In genomic region chr13:101915948-101916594, GRCm38 (mm10) we compare ENCODE assay signal across 13 mouse cellular contexts.
DNase-seq lines count a peak whose midpoint lies in the region; ATAC-seq and TF ChIP-seq lines count a peak whose summit lies in the region.
"Had no signal": no experiment of that assay in that cellular context is flagged by ENCODE, and none has a peak within 500 bp of the region (broad histone marks: within the 10 kb centered on the region; RNA-seq: fewer than 3 reads in every experiment).

No protein-coding gene starts in this region.

- no peak for TF ChIP-seq CTCF in lung, embryonic 14.5 days (IDR thresholded peaks at IDR 0.05; ENCODE audit: low read depth)
- no peak for TF ChIP-seq CTCF in intestine, postnatal 0 days (IDR thresholded peaks at IDR 0.05; ENCODE audit: low read depth)
- TF ChIP-seq CTCF in stomach, postnatal 0 days (IDR thresholded peaks at IDR 0.05; ENCODE audit: low read depth), result no peak

- H3K27ac ChIP-seq in lung, embryonic 14.5 days (ENCODE audit: low read depth), result peak overlapping the region; percentile 64; the same call in 1 of the 2 replicates
- no peak overlapping the region for H3K27ac ChIP-seq in intestine, postnatal 0 days (ENCODE audit: low read depth, low read length)
- H3K27ac ChIP-seq in stomach, postnatal 0 days (replicated peaks), result peak overlapping the region; percentile 81
- H3K27ac ChIP-seq: hindbrain, embryonic 14.5 days; limb, embryonic 12.5 days; neural tube, embryonic 13.5 days had no signal

- ATAC-seq in lung, embryonic 14.5 days (ENCODE audit: insufficient read depth), result no peak
- peak; percentile 44 for ATAC-seq in intestine, postnatal 0 days
- ATAC-seq in stomach, postnatal 0 days (ENCODE audit: low FRiP score, low TSS enrichment), result peak; percentile 72
- ATAC-seq in erythroid progenitor cell, adult 5-6 weeks (replicated peaks; ENCODE audit: low FRiP score, poor library complexity, severe bottlenecking), result no peak

- DNase-seq in gastrocnemius, postnatal 25 days, result peak; percentile 40
- DNase-seq in gastrocnemius, postnatal 4 days (ENCODE audit: low spot score in 2 of 2), result no peak
- DNase-seq in lung, embryonic 14.5 days, result peak; percentile 22
- no peak for DNase-seq in lung, postnatal 10 days
- peak; percentile 34 for DNase-seq in stomach, postnatal 0 days (ENCODE audit: low spot score)
- no peak for DNase-seq in right cerebral cortex, adult 18-20 months
- DNase-seq: cerebellum, adult 9-11 months had no signal

- H3K4me1 ChIP-seq in lung, embryonic 14.5 days (ENCODE audit: insufficient read depth), result peaks cover 27% of the 10 kb centered on the region; the same call in 1 of the 2 replicates
- H3K4me1 ChIP-seq in intestine, postnatal 0 days (replicated peaks; ENCODE audit: control insufficient read depth, insufficient read depth, low read length), result peaks cover 11% of the 10 kb centered on the region; the same call in 1 of the 2 replicates
- H3K4me1 ChIP-seq in stomach, postnatal 0 days (replicated peaks; ENCODE audit: control insufficient read depth, insufficient read depth), result 0 out of 2 replicates have a peak, but pooled peaks cover 2% of the 10 kb centered on the region

- H3K9me3 ChIP-seq in lung, embryonic 14.5 days (ENCODE audit: low read depth, low read length), result no peaks in the 10 kb centered on the region
- H3K9me3 ChIP-seq in intestine, postnatal 0 days (ENCODE audit: control insufficient read depth), result no peaks in the 10 kb centered on the region
- H3K9me3 ChIP-seq in stomach, postnatal 0 days (ENCODE audit: control insufficient read depth, low read length), result no peaks in the 10 kb centered on the region
- H3K9me3 ChIP-seq: G1E; limb, embryonic 12.5 days; neural tube, embryonic 13.5 days had no signal

- no peak overlapping the region for H3K4me2 ChIP-seq in lung, embryonic 14.5 days
- H3K4me2 ChIP-seq in intestine, postnatal 0 days (replicated peaks; ENCODE audit: low read depth), result no peak overlapping the region
- H3K4me2 ChIP-seq in stomach, postnatal 0 days (replicated peaks; ENCODE audit: low read depth), result no peak overlapping the region
- H3K4me2 ChIP-seq: hindbrain, embryonic 14.5 days; limb, embryonic 12.5 days; neural tube, embryonic 13.5 days had no signal

- H3K27me3 ChIP-seq in lung, embryonic 14.5 days (ENCODE audit: insufficient read depth, low read length), result no peaks in the 10 kb centered on the region
- H3K27me3 ChIP-seq in intestine, postnatal 0 days (replicated peaks; ENCODE audit: control insufficient read depth, insufficient read depth, low read length), result no peaks in the 10 kb centered on the region
- H3K27me3 ChIP-seq in stomach, postnatal 0 days (ENCODE audit: control insufficient read depth, insufficient read depth, low read length), result no peaks in the 10 kb centered on the region
- H3K27me3 ChIP-seq: neural tube, embryonic 13.5 days had no signal

- H3K4me3 ChIP-seq in lung, embryonic 14.5 days (ENCODE audit: low read depth, low read length), result no peak overlapping the region
- no peak overlapping the region for H3K4me3 ChIP-seq in intestine, postnatal 0 days (ENCODE audit: low read depth, low read length)
- H3K4me3 ChIP-seq in stomach, postnatal 0 days (ENCODE audit: low read depth, low read length), result no peak overlapping the region
- H3K4me3 ChIP-seq: limb, embryonic 12.5 days; neural tube, embryonic 13.5 days had no signal

- no peak for TF ChIP-seq EP300 in stomach, postnatal 0 days (optimal IDR thresholded peaks at IDR 0.05)

- H3K9ac ChIP-seq in lung, embryonic 14.5 days, result no peak overlapping the region
- no peak overlapping the region for H3K9ac ChIP-seq in intestine, postnatal 0 days (ENCODE audit: low read depth, low read length)
- no peak overlapping the region for H3K9ac ChIP-seq in stomach, postnatal 0 days (ENCODE audit: low read length)
- H3K9ac ChIP-seq: hindbrain, embryonic 14.5 days; limb, embryonic 12.5 days; neural tube, embryonic 13.5 days had no signal

- 34% methylated on average over 6 of the region's 6 CpGs for WGBS in lung, embryonic 14.5 days
- 33% methylated on average over 6 of the region's 6 CpGs for WGBS in intestine, postnatal 0 days
- 36% methylated on average over 6 of the region's 6 CpGs for whole genome bisulfite sequencing in stomach, postnatal 0 days

- no peaks in the 10 kb centered on the region for H3K36me3 ChIP-seq in lung, embryonic 14.5 days (ENCODE audit: insufficient read depth)
- H3K36me3 ChIP-seq in intestine, postnatal 0 days (ENCODE audit: control insufficient read depth, insufficient read depth), result no peaks in the 10 kb centered on the region
- no peaks in the 10 kb centered on the region for H3K36me3 ChIP-seq in stomach, postnatal 0 days (ENCODE audit: control insufficient read depth, insufficient read depth, low read length)
- H3K36me3 ChIP-seq: G1E; limb, embryonic 12.5 days; neural tube, embryonic 13.5 days had no signal

Comparison
In these comparisons a context has a peak if more than half of its experiments do, and no peak if none do; other contexts are left out.
1. DNase-seq: peak in gastrocnemius, postnatal 25 days (single experiment), lung, embryonic 14.5 days (single experiment) and stomach, postnatal 0 days (single experiment); none in gastrocnemius, postnatal 4 days (0 of 2), lung, postnatal 10 days (single experiment) and right cerebral cortex, adult 18-20 months (single experiment).
2. ATAC-seq: peak in intestine, postnatal 0 days (single experiment) and stomach, postnatal 0 days (single experiment); none in lung, embryonic 14.5 days (single experiment) and erythroid progenitor cell, adult 5-6 weeks (single experiment).